Mouse (Mus musculus) lung, adult 18-20 months (tissue): ENCODE data around the gene BC029722.

Experiments
- DNase-seq, 2 experiments: peaks; one replicate each; pipeline ENCODE4 v3.0.0; 2022; ENCODE audit warnings: mixed read lengths in 2 of 2

Gene BC029722

DNA sequence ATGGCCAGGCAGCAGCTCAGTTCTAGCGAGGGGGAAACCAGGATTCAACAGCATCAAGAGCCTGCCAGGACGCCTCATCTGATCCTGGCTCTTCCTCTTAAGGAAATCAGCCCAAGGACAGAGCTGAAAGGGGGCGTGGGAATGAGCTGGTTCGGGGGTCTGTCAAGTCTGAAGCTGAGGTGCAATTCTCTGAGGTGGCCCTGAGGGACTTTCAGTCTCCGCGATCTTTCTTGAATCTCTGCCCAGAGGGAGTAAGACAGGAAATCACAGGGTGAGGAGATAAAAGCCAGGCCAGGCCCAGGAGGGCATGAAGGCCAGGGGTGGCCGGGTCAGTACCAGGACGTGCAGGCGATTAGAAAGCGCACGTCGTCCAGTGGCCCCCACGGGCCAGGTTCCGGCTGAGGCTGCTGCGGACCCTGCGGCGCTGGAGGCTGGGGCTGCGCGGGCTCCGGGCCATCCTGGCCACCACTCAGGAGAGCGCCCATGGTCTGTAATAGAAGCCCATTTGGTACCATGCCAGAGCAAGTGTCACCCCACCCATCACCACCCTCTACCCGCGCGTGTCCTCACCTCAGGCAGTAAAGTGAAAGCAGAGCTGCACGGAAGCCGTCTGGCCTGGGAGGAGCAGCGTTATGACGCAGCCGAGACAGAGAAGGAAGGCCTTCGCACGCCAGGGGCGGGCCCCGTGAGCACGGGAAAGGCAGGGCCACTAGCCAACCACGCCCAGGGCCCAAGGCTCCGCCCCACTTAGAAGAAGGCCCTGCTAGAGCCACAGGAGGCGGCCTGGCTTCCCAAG is 432 bp downstream of the BC029722 start:
- DNase-seq, result peak; percentile 96 to 97

DNA sequence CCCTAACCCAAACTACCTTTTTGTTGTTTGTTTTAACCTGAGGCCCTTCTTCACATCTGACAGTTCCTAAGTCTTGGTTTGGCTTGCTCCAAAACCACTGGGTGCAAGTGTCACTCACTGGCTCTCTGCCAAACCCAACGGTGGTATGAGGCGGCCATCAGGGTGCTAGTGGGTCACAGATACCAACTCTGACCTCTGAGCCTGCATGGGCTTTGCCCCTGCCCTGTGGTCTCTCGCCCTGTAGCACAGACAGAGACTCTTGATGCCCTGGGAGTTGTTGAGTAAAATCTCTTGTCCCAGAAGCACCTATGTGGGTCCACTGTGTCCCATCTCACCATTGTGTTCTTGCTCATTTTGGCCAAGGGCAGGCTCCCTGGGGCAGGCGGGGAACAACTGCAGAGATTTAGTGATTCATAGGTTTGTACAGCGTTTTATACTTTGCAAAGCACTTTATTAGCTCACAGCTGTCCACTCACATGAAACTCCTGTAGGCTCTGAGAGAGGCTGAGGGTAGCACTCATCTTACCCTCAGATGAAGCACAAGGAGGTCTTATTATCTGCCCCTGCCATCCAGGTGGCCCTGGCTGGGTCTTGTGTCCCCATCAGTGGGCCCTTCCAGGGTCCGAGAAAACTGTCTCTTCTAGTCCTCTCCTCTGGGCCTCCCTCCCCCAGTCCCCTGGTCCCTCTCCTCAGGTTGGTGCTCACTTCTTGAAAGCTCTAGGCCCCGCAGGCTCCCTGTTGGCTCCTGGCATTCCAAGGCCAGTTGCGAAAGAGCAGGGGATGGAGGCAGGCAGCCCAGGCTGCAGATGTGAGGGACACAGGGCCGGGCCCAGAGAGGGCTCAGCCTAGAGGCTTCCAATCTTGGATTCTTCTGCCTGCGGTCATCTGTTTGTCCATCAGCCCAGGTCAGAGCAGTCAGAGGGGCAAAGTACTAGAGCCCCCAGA is 1.7 kb downstream of the BC029722 start:
- peak; percentile 37 to 46 for DNase-seq

DNA sequence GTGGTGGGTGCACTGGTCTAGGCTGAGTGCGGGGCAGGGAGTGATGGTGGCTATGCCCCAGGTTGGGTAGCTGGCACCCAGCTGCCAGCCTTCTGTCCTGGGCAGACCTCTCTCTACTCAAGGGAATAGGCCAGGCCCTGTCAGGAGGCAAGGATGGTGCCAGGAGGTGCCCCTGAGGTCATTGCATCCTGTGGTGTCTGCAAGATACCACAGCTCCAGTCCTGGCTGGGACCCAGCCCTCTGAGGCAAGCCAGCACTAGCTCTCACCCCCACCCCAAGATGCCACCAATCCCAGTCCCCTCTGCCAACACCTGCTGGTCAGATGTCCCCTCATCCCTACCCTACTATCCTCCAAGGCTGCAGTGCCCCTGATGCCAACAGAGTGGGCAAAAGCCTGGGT is 3.0 kb downstream of the BC029722 start:
- DNase-seq, result no peak

DNA sequence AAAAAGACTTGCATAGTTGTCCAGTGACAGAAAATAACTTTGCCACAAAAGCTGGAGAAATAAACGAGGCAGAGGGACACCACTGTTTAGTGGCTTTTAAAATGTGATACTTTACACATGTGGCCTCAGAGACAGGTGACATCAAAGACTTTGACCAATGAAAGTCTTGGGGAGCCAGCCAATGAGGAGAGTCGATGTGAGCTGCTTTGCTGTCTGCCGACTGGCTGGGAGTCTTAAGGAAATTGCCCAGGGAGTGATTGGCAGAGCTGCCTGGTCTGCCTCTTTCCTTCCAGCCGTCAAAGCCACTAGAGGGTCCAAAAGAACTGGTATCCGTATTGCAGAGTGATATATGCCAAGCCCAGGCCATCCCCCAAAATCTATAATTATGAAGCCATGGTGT is 4.4 kb downstream of the BC029722 start:
- no peak for DNase-seq

- DNase-seq, result no peak
Observed at GRCm38 (mm10) chr2:155812637-155813036, 6.6 kb downstream of the BC029722 start.

DNA sequence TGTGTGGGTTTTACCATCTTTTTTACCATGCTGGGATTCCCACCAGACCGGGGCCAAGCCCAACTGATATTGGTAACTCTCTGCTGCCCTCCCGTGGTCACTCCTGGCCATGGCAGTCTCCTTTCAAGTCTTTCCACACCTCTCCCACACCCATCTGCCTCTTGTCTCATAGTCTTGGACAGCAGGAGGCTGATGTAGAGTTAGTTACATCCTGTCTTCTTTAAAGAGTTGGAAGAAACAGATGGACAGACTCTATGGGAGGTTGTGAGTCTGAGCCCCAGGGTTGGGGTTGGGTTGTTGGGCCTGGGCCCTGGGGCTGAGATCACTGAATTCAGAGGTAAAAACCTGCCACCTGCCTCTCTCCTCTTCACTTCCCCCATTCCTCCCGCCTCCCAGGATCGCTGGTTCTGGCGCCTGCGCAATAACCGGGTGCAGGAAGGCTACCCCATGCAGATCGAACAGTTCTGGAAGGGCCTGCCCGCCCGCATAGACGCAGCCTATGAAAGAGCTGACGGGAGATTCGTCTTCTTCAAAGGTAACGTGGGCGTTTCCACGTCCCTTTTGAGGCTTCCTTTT is 7.3 kb downstream of the BC029722 start:
- peak; percentile 62 to 77 for DNase-seq

GRCm38 (mm10) chr2:155809620-155810019 is 9.6 kb downstream of the BC029722 start:
- no peak for DNase-seq

DNA sequence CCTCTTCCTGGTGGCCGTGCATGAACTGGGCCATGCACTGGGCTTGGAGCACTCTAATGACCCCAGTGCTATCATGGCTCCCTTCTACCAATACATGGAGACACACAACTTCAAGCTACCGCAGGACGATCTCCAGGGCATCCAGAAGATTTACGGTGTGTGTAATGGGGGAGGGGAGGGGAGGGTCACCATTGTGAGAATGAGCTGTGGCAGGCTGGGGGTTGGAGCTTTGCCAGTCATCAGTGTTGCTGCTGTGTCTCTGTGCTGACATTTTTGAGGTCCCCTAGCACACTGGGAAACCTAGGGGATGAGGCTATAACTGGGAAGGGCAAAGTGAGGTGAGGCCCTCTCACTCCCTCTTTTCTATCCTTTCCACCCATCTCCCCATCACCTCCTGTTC is 11.8 kb downstream of the BC029722 start:
- no peak for DNase-seq

DNA sequence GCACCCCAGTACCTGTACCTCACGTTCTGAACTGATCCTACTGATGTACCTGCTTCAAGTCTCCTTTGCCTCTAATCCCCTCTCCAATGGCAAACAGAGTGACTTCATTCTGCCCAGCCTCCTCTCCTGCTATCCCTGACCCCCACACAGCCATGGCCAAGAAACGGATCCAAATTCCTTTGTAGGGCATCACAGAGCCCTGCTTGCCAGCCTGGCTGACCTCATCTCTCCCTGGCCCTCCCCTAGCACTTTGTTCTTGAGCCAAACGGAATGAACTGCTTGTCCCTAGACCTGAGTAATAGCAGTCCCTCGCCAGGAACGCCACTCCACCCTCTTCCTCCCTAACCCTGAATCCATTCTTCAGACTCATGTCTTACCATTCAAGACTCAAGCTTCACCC is 12.7 kb downstream of the BC029722 start:
- peak; percentile 67 to 82 for DNase-seq

- no peak for DNase-seq
Observed at GRCm38 (mm10) chr2:155805925-155806255, 13.3 kb downstream of the BC029722 start.

DNA sequence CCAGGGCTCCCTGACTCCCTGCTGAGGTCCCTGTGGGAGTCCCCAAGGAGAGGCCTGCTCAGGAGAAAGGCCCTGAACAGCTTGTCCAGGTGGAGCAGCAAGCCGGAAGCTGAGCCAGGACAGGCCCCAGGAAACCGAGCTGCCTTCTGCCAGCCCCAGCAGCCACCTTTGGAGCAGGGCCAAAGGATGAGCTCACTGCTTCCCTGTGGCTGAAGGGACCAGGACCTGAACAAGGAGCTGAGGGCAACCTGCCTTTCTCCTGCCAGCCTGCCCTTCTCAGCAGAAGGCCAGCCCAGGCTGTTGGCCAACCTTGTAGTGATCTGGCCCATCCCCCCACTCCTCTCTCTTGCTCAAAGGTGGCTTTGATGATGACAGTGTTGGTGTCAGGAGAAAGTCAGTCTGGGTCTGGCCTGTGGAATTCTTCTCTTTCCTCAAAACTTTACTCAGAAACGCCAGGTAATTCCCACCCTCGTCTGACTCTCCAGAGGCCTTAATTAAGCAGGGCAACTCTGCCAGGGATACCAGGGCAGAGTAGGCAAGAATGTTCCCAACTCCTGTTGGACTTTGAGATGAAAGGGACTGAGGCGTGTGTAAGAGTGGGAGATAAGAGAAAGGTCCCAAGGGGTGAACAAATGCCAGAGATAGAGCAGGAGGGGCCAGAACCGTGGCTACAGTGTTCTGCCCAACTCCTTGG is 13.8 kb downstream of the BC029722 start:
- peak; percentile 48 to 73 for DNase-seq

DNA sequence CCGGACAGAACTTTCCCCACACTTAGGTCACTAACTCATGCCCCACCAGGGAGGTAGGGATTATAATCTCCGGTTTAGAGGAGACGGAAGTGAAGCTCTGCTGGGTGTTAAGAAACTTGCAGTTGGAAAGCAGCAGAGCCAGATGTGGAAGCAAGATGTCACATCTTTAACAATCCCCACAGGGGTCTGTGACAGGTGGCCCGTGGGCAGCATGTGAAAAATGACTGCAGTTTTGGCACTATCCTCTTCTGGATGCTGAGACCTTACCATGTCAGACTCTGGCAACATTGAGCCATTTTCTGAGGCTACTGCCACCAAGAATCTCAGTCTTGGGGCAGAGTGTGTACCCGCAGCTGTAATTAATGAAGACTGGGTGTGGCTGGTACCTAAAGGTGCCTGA is 15.2 kb downstream of the BC029722 start:
- no peak for DNase-seq

DNA sequence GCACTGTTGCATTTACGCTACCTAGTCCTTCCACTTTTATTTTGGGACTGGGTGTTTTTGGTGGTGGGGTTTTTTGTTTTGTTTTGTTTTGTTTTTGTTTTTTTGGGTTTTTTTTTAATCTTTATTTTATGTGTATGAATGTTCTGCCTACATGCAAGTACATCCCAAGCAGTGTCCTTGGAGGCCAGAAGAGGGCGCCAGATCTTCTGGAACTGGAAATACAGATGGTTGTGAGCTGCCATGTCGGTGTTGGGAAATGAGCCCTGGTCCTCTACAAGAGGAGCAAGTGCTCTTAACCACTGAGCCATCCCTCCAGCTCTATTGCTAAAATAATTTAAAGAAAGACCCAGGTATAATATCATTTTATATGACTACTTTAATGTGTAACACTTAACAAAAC is 16.5 kb downstream of the BC029722 start:
- no peak for DNase-seq

GRCm38 (mm10) chr2:155798613-155799012 is 20.6 kb downstream of the BC029722 start:
- no peak for DNase-seq

GRCm38 (mm10) chr2:155794674-155795445 is 24.4 kb downstream of the BC029722 start:
- DNase-seq, result no peak

GRCm38 (mm10) chr2:155792899-155793298 is 26.3 kb downstream of the BC029722 start:
- no peak for DNase-seq

DNA sequence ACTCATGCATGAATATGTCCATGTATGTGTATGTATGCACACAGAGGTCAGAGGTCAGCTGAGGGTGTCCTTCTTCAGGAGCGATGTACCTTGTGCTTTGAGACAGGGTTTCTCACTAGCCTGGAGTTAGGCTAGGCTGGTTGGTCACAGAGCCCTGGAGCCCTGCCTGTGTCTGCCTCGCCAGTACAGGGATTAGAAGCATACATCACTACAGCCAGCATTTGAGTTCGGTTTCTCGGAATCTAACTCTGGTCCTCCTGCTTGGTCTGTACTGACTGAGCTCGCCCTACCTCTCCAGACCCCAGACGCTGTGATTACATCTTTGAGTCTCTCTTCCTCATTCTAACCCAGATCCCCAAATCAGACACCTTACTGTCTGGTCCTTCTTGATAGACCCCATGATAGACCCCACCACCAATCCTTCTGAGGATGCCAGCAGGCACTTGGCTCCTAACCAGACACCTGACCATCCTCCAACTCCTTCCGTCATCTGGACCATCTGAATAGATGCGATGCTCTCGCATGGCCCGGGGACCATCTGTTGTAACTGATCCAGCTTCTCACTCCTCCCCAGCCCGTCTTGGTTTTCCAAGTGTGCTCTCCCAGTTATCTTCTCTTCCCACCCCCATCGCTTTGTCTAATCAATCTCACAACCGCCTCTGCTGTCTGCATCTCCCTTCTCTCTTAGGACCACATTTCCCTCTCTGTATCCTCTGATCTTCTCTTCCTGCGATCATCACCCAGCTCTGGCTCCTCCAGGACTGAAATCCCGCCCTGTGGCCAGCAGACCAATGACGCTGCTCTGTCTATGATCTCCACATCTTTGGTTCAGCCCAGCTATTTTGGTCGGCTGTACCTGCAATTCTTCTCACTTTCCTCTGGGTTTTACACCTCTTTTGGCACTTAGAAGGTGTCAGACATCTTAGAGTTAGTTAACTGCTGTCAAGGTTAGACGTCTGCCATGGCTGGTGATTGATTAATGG is 31.0 kb downstream of the BC029722 start:
- DNase-seq, result no peak

DNA sequence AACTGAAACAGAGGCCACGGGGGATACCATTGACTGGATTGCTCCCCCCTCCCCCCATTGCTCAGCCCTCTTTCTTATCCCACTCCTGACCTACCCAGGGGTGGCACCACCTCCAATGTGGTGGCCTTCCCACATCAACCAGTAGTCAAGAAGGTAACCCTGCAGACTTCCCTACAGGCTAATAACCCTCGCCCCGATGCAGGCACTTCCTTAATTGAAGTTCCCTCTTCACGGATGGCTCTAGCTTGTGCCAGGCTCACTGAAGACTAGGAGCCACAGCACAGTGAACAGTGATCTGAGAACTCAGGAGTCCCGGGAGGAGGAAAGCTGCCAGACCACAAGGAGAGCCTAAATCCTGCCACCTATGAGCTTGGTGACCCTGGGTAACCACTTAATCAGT is 32.3 kb downstream of the BC029722 start:
- no peak for DNase-seq

GRCm38 (mm10) chr2:155784534-155784933 is 34.7 kb downstream of the BC029722 start:
- no peak for DNase-seq

DNA sequence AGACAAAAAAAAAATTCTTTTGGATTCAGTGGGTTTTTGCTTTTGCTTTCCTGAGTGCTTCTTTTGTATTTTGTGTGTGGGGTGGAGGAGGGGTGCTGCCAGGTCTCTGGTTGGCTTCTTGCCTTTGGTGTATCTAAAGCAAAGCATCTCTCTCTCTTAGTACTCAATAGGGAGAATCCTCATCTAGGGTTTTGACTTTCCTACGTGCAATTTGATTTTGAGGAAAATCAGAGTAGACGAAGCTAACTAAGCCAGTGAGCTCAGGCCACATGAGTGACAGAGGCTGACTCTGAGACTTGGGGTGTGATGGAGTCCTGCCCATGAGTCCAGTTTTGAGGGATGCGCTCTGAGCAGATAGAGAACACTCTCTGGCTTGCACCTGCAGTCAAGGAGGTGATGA is 39.7 kb downstream of the BC029722 start:
- DNase-seq, result no peak

DNA sequence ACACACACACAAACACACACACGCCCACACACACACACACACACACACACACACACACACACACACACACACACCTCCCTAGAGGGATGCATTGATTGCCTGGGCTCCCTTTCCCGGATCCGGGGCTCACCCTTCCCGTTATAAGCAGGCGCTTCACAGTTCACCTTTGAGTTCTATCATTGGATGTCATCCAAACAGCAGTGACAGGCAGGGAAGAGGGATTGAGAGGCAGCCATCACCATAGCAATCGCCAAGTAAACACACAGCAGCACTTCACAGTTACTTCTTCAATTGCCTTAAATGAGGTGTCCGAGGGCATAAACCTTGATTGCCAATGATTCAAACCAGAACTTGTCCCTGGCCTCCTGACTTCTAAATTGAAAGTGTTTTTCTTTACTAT is 40.2 kb downstream of the BC029722 start:
- DNase-seq, result no peak
